Mouse (Mus musculus): ENCODE data around the gene Olfr1214. TPM values are rescaled to one million over a fixed set of nuclear protein-coding genes. Genes with fewer than 3 reads are reported as not detected.

Gene Olfr1214
- polyA plus RNA-seq, 1 experiment from 2014 or later = not detected

Other genes starting within 250 kb of the Olfr1214 start
- gene Olfr1198, start 241.3 kb downstream of the Olfr1214 start, polyA plus RNA-seq (2014; fragmentation: Nextera tagmentation; extraction: Ambion mirVana) = not detected in 2 replicates
- not detected in 2 replicates for gene Olfr1199, start 232.2 kb downstream of the Olfr1214 start, polyA plus RNA-seq (2014; fragmentation: Nextera tagmentation; extraction: Ambion mirVana)
- not detected in 2 replicates for gene Olfr1200, start 222.2 kb downstream of the Olfr1214 start, polyA plus RNA-seq (2014; fragmentation: Nextera tagmentation; extraction: Ambion mirVana)
- not detected in 2 replicates for gene Olfr1201, start 199.6 kb downstream of the Olfr1214 start, polyA plus RNA-seq (2014; fragmentation: Nextera tagmentation; extraction: Ambion mirVana)
- gene Olfr1202, start 178.2 kb downstream of the Olfr1214 start, polyA plus RNA-seq (2014; fragmentation: Nextera tagmentation; extraction: Ambion mirVana) = not detected in 2 replicates
- not detected in 2 replicates for gene Olfr1205, start 162.9 kb downstream of the Olfr1214 start, polyA plus RNA-seq (2014; fragmentation: Nextera tagmentation; extraction: Ambion mirVana)
- gene Olfr1204, start 143.4 kb downstream of the Olfr1214 start, polyA plus RNA-seq (2014; fragmentation: Nextera tagmentation; extraction: Ambion mirVana) = not detected in 2 replicates
- not detected in 2 replicates for gene Olfr1206, start 129.4 kb downstream of the Olfr1214 start, polyA plus RNA-seq (2014; fragmentation: Nextera tagmentation; extraction: Ambion mirVana)
- not detected in 2 replicates for gene Olfr1208, start 90.3 kb downstream of the Olfr1214 start, polyA plus RNA-seq (2014; fragmentation: Nextera tagmentation; extraction: Ambion mirVana)
- not detected in 2 replicates for gene Olfr1209, start 77.5 kb downstream of the Olfr1214 start, polyA plus RNA-seq (2014; fragmentation: Nextera tagmentation; extraction: Ambion mirVana)
- not detected in 2 replicates for gene Olfr1211, start 54.5 kb downstream of the Olfr1214 start, polyA plus RNA-seq (2014; fragmentation: Nextera tagmentation; extraction: Ambion mirVana)
- gene Olfr1212, start 38.7 kb downstream of the Olfr1214 start, polyA plus RNA-seq (2014; fragmentation: Nextera tagmentation; extraction: Ambion mirVana) = not detected in 2 replicates
- gene Gm13762, start 12.4 kb downstream of the Olfr1214 start, polyA plus RNA-seq (2014; fragmentation: Nextera tagmentation; extraction: Ambion mirVana) = not detected in 2 replicates
- gene Olfr1215, start 14.3 kb upstream of the Olfr1214 start, polyA plus RNA-seq (2014; fragmentation: Nextera tagmentation; extraction: Ambion mirVana) = not detected in 2 replicates
- not detected in 2 replicates for gene Olfr1216, start 25.7 kb upstream of the Olfr1214 start, polyA plus RNA-seq (2014; fragmentation: Nextera tagmentation; extraction: Ambion mirVana)
- gene Olfr1217, start 39.4 kb upstream of the Olfr1214 start, polyA plus RNA-seq (2014; fragmentation: Nextera tagmentation; extraction: Ambion mirVana) = not detected in 2 replicates
- not detected in 2 replicates for gene Olfr1218, start 68.5 kb upstream of the Olfr1214 start, polyA plus RNA-seq (2014; fragmentation: Nextera tagmentation; extraction: Ambion mirVana)
- not detected in 2 replicates for gene Olfr1219, start 90.9 kb upstream of the Olfr1214 start, polyA plus RNA-seq (2014; fragmentation: Nextera tagmentation; extraction: Ambion mirVana)
- not detected in 2 replicates for gene Olfr1220, start 114.2 kb upstream of the Olfr1214 start, polyA plus RNA-seq (2014; fragmentation: Nextera tagmentation; extraction: Ambion mirVana)
- not detected in 2 replicates for gene Olfr1221, start 124.6 kb upstream of the Olfr1214 start, polyA plus RNA-seq (2014; fragmentation: Nextera tagmentation; extraction: Ambion mirVana)
- gene Olfr1222, start 140.4 kb upstream of the Olfr1214 start, polyA plus RNA-seq (2014; fragmentation: Nextera tagmentation; extraction: Ambion mirVana) = not detected in 2 replicates
- not detected in 2 replicates for gene Olfr1223, start 158.9 kb upstream of the Olfr1214 start, polyA plus RNA-seq (2014; fragmentation: Nextera tagmentation; extraction: Ambion mirVana)
- gene Olfr1224-ps1, start 171.4 kb upstream of the Olfr1214 start, polyA plus RNA-seq (2014; fragmentation: Nextera tagmentation; extraction: Ambion mirVana) = not detected in 2 replicates
- gene Olfr1225, start 182.0 kb upstream of the Olfr1214 start, polyA plus RNA-seq (2014; fragmentation: Nextera tagmentation; extraction: Ambion mirVana) = not detected in 2 replicates
- gene Olfr1226, start 207.4 kb upstream of the Olfr1214 start, polyA plus RNA-seq (2014; fragmentation: Nextera tagmentation; extraction: Ambion mirVana) = not detected in 2 replicates